Mouse (Mus musculus): ENCODE results near the gene Scel.

GRCm38 (mm10) chr14:103541679-103542078 is 28.5 kb downstream of the Scel start:
- TF ChIP-seq POLR2A (IDR thresholded peaks at IDR 0.05; ENCODE audit: borderline replicate concordance, extremely low read depth, low read depth, low read length) (no peak), CTCF (IDR thresholded peaks at IDR 0.05; ENCODE audit: insufficient read depth, low read length) (no peak)
